Mouse (Mus musculus): ENCODE data around the gene Tmem203.

The Tmem203 gene

DNA sequence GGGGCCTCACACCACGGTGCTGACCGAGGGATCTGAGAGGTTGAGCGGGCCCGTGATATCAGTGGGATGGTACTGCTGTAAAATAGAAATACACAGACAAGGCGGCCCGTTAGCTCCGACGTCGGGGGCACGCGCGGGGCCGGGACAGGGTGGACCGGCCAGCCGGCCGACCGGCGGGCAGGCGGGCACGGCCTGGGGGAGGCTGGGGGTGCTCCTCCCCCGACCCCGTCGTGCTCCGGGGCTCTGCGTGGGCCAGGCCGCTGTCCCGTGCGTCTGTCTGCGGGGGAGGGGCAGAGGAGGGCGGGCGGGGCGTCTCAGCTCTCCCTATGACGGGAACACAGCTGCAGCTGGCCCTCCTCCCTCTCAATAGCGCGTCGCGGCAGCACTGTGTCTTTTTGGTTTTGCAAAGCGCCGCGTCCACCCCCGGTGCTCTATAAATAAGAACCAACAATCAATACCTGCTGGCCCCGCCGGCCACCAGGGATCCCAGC, 36.9 kb downstream of the Tmem203 start:
- DNase-seq, result no peak

DNA sequence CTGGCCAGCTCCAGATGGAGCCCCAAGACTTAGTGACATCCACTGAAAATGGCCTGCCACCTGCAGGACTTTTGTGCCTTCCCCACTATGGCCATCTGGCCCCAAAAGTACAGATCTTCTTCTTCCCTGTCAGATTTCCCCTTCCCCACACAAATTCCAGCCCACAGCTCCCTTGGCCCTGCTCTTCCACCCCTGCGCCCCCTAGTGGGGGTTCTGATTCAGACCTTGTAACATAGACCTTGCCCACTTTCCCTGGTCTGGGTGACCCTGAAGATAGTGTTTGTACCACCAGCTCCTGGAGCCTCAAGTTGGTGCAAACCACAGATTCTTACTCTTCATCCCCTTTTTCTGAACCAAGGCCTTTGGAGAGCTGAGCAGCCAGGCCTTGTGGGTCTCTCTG, 37.6 kb downstream of the Tmem203 start:
- DNase-seq, result no peak

DNA sequence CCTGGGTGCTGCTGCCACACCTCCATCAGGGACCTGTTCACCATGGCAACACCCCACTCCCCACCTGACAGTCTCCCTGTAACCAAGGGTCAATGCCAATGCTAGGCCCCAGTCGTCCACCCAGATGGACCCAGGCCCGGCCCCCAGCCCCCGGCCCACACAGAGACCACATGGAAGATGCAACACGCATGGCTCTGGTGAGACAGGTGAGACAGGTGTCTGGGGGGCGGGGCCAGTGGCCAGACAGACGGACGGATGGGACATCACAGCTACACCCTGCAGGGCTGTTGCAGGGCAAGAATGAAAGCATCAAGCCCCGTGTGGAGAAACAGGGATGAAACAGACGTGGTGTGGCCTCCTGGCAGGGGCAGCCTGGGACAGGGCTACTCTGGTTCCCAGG, 38.5 kb downstream of the Tmem203 start:
- no peak for DNase-seq

DNA sequence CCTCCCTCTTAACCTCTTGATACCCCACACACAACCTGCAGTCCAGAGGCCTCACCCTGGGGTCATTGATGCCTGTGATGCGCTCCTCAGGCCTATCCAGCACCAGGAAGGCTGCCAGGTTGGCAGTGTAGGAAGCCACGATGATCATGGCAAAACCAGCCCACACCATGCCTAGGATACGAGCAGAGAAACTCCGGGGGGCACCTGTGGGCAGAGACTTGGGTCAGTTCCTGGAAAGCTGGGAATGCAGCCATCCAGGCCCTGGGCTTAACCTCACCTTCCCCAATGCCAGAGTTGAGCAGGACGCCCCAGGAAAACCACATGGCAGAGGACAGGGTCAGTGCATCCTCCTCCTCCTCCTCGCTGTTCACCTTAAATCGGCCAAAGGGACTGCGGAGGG, 41.9 kb downstream of the Tmem203 start:
- no peak for DNase-seq

DNA sequence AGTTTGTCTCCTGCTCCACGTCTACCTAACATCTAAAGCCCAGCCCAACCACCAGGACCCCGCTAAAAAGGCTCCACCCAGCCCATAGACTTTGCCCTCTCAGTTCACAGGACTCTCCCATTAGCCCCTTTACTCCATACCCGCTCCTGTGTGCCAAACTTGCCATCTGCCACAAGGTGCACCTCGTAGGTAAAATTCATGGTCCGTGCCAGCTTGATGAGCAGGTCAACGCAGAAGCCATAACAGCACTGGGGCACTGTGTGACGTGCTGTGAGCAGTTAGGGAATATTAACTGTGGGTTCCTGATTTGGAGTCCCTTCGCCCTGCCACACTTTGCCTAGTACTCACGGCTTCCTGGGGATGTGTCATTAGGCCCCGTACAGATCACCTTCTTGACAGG, 42.8 kb downstream of the Tmem203 start:
- DNase-seq, result no peak

DNA sequence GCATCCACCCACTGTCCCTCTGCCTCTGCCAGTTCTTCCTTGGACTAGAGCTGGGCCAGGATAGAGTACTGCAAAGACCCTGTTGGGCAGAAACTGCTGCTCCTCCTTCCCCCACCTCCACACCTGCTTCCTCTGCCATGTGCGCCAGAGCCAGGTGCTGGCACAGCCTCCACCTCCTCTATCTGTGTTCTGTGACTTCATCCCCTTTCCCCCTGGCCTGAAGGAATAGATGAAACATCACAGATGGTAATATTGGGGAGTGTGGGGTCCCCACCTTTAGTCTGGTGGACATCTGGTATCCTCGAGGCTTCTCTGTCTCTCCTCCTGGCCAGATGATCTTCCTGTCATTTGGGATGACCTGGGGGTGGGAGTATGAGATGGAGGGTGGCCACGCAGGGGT, 48.2 kb downstream of the Tmem203 start:
- DNase-seq, result no peak

DNA sequence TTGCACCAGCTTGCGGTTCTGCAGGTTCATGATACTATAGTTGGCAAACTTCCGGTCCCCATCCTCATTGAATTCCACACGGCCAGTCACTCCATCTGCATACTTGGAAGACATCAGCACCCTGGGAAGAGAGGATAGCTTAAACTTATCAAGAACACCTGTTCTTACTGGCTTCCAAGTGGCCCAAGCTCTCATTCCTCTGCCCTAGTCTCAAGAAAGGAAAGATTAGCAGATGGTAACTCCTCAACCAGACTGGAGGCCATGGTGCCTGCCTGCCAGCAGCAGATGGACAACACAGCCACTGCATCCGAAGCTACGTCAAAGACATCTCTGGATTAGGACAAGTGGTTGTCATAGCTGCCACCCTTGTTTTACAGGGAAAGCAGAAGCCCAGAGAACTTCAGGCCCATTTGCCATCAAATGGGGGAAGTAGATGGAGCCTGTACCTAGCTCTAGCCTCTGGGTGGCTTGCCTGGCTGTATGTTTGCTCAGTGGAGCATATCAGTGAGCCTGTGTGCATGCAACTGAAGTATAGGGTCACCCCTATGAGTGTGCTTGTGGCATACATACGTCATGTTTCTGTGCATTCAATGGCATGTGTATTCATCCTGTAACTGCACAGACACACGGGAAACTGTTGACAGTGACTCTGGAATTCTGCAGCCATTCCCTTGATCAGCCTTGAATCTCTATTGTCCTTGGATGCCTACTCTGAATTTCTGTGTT, 48.9 kb downstream of the Tmem203 start:
- no peak for DNase-seq

DNA sequence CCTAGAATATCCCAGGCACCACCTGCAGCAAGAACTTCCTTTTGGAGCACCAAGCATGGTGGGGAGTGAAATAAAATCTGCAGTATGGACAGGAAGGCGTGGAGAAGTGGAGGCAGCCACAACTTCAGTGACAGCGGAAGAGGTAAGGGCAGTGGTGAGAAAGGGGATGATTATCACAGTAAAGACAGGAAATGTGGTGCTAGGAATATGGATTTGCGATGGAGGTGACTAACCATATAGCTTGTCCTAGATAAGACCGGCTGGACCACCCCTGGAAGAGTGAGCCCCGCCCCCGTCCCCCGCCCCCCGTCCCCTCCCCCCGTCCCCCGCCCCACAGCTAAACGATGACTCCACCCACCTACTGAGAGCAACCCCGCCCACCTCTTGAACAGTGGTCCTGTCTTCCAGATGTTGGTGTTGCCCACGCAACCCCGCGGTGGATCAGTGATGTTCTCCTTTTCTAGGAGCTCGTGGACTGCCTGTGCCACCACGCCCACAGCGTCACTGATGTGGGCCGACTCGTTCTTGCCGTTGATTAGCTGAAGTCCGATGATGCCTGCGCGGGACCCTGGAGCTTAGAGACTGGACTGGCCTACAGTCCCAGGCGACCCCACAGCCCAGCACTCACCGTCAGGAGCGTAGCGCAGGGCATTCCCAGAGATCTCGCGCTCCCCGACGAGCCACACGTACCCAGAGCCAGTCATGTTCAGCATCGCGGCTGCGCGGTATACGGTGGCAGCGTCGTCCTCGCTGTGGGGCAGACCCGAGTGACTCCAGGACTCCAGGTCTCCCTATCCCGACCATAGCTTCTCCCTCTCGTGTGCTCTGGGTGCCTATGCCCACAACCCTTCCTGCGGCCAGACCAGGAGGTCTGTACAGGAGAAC, 49.7 kb downstream of the Tmem203 start:
- no peak for DNase-seq

All from thymus, adult 18-20 months (tissue).